Mouse (Mus musculus): ENCODE data around the gene Lrfn2. TPM values are rescaled to one million over a fixed set of nuclear protein-coding genes. Genes with fewer than 3 reads are reported as not detected.

The Lrfn2 gene
- total and polyA plus RNA-seq, 2 experiments from 2014 or later, result 16.5 to 28.7 TPM

GRCm38 (mm10) chr17:48938711-48939220, 6.6 kb downstream of the Lrfn2 start:
- Histone ChIP-seq H3K4me3 (ENCODE audit: low read depth, low read length) (no peak overlapping the region), H3K4me2 (ENCODE audit: low read depth) (no peak overlapping the region), H3K36me3 (ENCODE audit: insufficient read depth) (no peaks in the 10 kb centered on the region), H3K9ac (no peak overlapping the region), H3K9me3 (ENCODE audit: low read length) (no peaks in the 10 kb centered on the region), H3K27me3 (ENCODE audit: insufficient read depth, low read length) (no peaks in the 10 kb centered on the region), H3K27ac (ENCODE audit: low read depth, low read length) (no peak overlapping the region), H3K4me1 (ENCODE audit: insufficient read depth) (0 out of 2 replicates have a peak, but pooled peaks cover 8% of the 10 kb centered on the region)
- no peak for TF ChIP-seq CTCF (IDR thresholded peaks at IDR 0.05; ENCODE audit: low read depth)
- DNase-seq (no peak), ATAC-seq (no peak)
- WGBS, result 85% methylated on average over 7 of the region's 7 CpGs

GRCm38 (mm10) chr17:48946315-48946714, 14.1 kb downstream of the Lrfn2 start:
- no peaks in the 10 kb centered on the region for H3K27me3 ChIP-seq (ENCODE audit: insufficient read depth, low read length)
- 84% methylated on average over 9 of the region's 9 CpGs for WGBS
- no peak for ATAC-seq
- H3K27ac ChIP-seq (ENCODE audit: low read depth, low read length), result no peak overlapping the region
- H3K9ac ChIP-seq, result no peak overlapping the region
- no peaks in the 10 kb centered on the region for H3K9me3 ChIP-seq (ENCODE audit: low read length)
- H3K4me3 ChIP-seq (ENCODE audit: low read depth, low read length), result no peak overlapping the region
- H3K36me3 ChIP-seq (ENCODE audit: insufficient read depth), result peaks cover 5% of the 10 kb centered on the region; the same call in 1 of the 2 replicates
- no peaks in the 10 kb centered on the region for H3K4me1 ChIP-seq (ENCODE audit: insufficient read depth)
- no peak for DNase-seq
- H3K4me2 ChIP-seq (ENCODE audit: low read depth), result no peak overlapping the region
- TF ChIP-seq CTCF (IDR thresholded peaks at IDR 0.05; ENCODE audit: low read depth), result no peak

GRCm38 (mm10) chr17:48946765-48947164, 14.6 kb downstream of the Lrfn2 start:
- Histone ChIP-seq H3K4me1 (ENCODE audit: insufficient read depth) (no peaks in the 10 kb centered on the region), H3K36me3 (ENCODE audit: insufficient read depth) (peaks cover 5% of the 10 kb centered on the region; the same call in 1 of the 2 replicates), H3K4me2 (ENCODE audit: low read depth) (no peak overlapping the region), H3K27me3 (ENCODE audit: insufficient read depth, low read length) (no peaks in the 10 kb centered on the region), H3K9me3 (ENCODE audit: low read length) (no peaks in the 10 kb centered on the region), H3K9ac (no peak overlapping the region), H3K27ac (ENCODE audit: low read depth, low read length) (no peak overlapping the region), H3K4me3 (ENCODE audit: low read depth, low read length) (no peak overlapping the region)
- ATAC-seq, result no peak
- no peak for DNase-seq
- WGBS, result 76% methylated on average over 3 of the region's 3 CpGs
- no peak for TF ChIP-seq CTCF (IDR thresholded peaks at IDR 0.05; ENCODE audit: low read depth)

GRCm38 (mm10) chr17:48951250-48951649, 19.1 kb downstream of the Lrfn2 start:
- Histone ChIP-seq H3K36me3 (ENCODE audit: insufficient read depth) (peaks cover 2% of the 10 kb centered on the region; the same call in 1 of the 2 replicates), H3K4me3 (ENCODE audit: low read depth, low read length) (no peak overlapping the region), H3K4me2 (ENCODE audit: low read depth) (no peak overlapping the region), H3K9ac (no peak overlapping the region), H3K9me3 (ENCODE audit: low read length) (no peaks in the 10 kb centered on the region), H3K4me1 (ENCODE audit: insufficient read depth) (no peaks in the 10 kb centered on the region), H3K27ac (ENCODE audit: low read depth, low read length) (no peak overlapping the region), H3K27me3 (ENCODE audit: insufficient read depth, low read length) (no peaks in the 10 kb centered on the region)
- ATAC-seq (no peak), DNase-seq (no peak)
- 76% methylated on average over 1 of the region's 1 CpGs for WGBS
- no peak for TF ChIP-seq CTCF (IDR thresholded peaks at IDR 0.05; ENCODE audit: low read depth)

- no peak for TF ChIP-seq CTCF (IDR thresholded peaks at IDR 0.05; ENCODE audit: low read depth)
- Histone ChIP-seq H3K4me1 (ENCODE audit: insufficient read depth) (no peaks in the 10 kb centered on the region), H3K36me3 (ENCODE audit: insufficient read depth) (no peaks in the 10 kb centered on the region), H3K4me3 (ENCODE audit: low read depth, low read length) (no peak overlapping the region), H3K9me3 (ENCODE audit: low read length) (no peaks in the 10 kb centered on the region), H3K9ac (no peak overlapping the region), H3K27ac (ENCODE audit: low read depth, low read length) (no peak overlapping the region), H3K4me2 (ENCODE audit: low read depth) (no peak overlapping the region), H3K27me3 (ENCODE audit: insufficient read depth, low read length) (no peaks in the 10 kb centered on the region)
- no peak for ATAC-seq
- DNase-seq, result no peak
- 91% methylated on average over 7 of the region's 7 CpGs for WGBS
Observed at GRCm38 (mm10) chr17:48956033-48956631, 24.0 kb downstream of the Lrfn2 start.

GRCm38 (mm10) chr17:48960161-48960698, 28.1 kb downstream of the Lrfn2 start:
- H3K36me3 ChIP-seq (ENCODE audit: insufficient read depth), result no peaks in the 10 kb centered on the region
- 10% methylated on average over 16 of the region's 16 CpGs for WGBS
- no peak overlapping the region for H3K4me2 ChIP-seq (ENCODE audit: low read depth)
- ATAC-seq (no peak), DNase-seq (no peak)
- H3K9me3 ChIP-seq (ENCODE audit: low read length), result no peaks in the 10 kb centered on the region
- no peak overlapping the region for H3K27ac ChIP-seq (ENCODE audit: low read depth, low read length)
- H3K9ac ChIP-seq, result no peak overlapping the region
- no peak for TF ChIP-seq CTCF (IDR thresholded peaks at IDR 0.05; ENCODE audit: low read depth)
- no peaks in the 10 kb centered on the region for H3K4me1 ChIP-seq (ENCODE audit: insufficient read depth)
- no peaks in the 10 kb centered on the region for H3K27me3 ChIP-seq (ENCODE audit: insufficient read depth, low read length)
- no peak overlapping the region for H3K4me3 ChIP-seq (ENCODE audit: low read depth, low read length)

- Histone ChIP-seq H3K4me2 (ENCODE audit: low read depth) (no peak overlapping the region), H3K9ac (no peak overlapping the region), H3K36me3 (ENCODE audit: insufficient read depth) (no peaks in the 10 kb centered on the region), H3K4me3 (ENCODE audit: low read depth, low read length) (no peak overlapping the region), H3K27ac (ENCODE audit: low read depth, low read length) (no peak overlapping the region), H3K4me1 (ENCODE audit: insufficient read depth) (no peaks in the 10 kb centered on the region), H3K27me3 (ENCODE audit: insufficient read depth, low read length) (no peaks in the 10 kb centered on the region), H3K9me3 (ENCODE audit: low read length) (no peaks in the 10 kb centered on the region)
- ATAC-seq (no peak), DNase-seq (no peak)
- TF ChIP-seq CTCF (IDR thresholded peaks at IDR 0.05; ENCODE audit: low read depth), result no peak
- WGBS, result 66% methylated on average over 3 of the region's 3 CpGs
Observed at GRCm38 (mm10) chr17:48962646-48963045, 30.5 kb downstream of the Lrfn2 start.

Data from forebrain, postnatal 0 days (tissue).